Mouse (Mus musculus) adrenal gland, adult 8-10 months (tissue): ENCODE data around the gene Rcor1. TPM values are rescaled to one million over a fixed set of nuclear protein-coding genes. Genes with fewer than 3 reads are reported as not detected.

Source experiments
- DNase-seq: peaks from one replicate; pipeline ENCODE4 v3.0.0; 2022
- total RNA-seq, 4 experiments: library from RNA; stranded (reverse); gene quantifications; 2 replicates each; pipeline ENCODE4 v1.2.4; 2022

Gene Rcor1
- total RNA-seq, 4 experiments from 2014 or later, result 46.1 to 60.4 (median 50.8) TPM

GRCm38 (mm10) chr12:111021577-111021976 lies 17.6 kb upstream of the Rcor1 start:
- no peak for DNase-seq

GRCm38 (mm10) chr12:111028176-111029167 lies 10.7 kb upstream of the Rcor1 start:
- DNase-seq, result no peak

GRCm38 (mm10) chr12:111029291-111029890 lies 9.8 kb upstream of the Rcor1 start:
- DNase-seq, result no peak

- DNase-seq, result no peak
Measured at GRCm38 (mm10) chr12:111032839-111033238, 6.3 kb upstream of the Rcor1 start.

DNA sequence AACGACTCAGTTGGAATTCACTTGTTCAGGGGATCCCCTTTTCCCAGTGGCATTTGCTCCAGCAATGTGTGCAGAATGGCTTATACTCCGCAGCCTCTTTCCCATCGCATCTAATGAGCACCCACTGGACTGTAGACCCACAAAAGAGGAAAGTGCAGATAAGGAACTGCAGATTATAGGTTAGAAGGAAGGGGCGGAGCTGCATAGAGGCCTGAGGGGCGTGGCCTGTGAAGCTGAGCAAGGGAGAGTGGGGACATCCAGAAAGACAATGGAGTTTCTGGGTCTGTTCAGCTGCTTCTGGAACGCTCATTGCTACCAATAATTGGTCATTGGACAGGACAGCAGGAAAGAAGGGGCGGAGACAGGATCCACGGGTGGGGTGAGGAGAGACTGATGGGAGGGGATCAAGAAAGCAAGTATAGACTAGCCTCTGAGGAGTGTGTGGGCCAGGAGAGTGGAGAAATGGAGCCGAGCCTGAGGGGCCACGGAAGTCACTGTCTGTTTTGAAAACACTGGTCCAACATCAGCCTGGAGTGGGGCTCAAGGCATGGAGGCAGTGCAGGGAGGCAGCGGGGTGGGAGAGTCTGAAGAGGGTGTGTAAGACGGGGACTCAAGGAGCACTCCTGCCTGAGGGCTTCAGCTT lies 3.8 kb upstream of the Rcor1 start:
- no peak for DNase-seq

DNA sequence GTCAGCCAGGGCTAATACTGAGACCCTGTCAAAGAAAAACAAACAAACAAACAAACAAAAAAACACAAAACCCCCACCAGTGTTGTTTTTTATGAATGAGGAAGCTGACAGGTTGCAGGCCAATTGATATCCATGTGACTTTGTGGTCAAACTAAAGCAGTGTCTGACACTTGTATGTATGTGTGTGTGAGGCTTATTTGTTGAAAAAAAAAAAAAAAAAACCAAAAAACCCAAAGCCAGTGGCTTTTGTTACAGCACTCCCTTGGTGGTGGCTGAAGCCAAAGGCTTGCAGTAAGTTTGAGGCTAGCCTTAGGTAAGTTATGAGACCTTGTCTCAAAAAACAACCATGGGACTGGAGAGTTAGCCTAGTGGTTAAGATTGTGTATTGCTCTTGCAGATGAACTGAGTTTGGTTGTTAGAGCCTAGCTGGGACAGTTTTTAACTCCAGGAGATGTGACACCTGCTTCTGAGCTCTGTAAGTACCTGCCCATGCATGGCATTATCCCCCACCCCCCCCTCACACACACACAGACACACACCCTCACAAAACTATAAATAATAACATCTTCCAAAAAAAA lies 2.9 kb upstream of the Rcor1 start:
- no peak for DNase-seq

DNA sequence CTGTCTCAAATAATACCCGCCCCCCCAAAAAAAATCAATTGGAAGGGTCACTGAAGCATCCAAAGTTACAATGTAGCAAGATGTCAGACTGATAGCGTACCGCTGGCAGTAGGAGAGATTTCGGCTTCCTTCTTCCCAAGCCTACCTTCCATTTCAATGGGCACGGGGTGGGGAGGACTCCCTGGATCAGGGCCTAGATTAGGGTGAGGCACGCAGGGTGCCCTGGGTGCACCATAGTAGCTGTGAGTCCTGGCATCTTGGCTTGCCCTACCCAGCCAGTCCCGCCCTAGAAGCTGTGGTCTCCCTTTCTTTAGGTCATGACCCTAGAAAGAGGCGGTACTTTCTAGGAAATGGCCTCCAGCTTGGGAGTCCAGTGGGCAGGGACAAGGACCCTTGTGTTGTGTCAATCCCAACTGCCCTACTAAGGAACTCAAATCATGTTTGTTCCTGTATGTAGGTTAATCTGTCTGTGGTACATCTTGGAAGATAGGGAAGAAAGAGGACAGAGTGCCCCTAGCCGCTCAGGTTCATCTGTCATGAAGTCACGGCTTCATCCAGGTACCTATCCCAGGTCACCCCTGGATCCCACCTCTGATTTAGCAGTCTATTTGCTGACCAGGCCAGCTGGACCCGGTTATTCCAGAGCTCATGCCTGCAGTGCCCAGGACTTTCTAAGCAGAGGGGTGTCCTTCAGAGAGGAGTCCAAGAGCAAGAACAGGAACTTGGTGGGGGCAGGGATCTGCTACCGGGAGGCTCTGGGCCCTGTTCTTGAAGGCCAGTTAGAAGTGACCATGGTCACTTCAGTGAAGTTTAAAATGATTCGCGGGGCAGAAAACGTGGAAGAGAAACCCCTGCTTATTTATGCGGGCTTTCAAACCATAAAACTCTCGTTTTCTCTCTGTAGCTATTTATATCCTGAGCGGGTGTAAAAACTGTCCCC lies 1.6 kb upstream of the Rcor1 start:
- peak; percentile 53 for DNase-seq

GRCm38 (mm10) chr12:111038231-111038975 lies 748 bp upstream of the Rcor1 start:
- peak; percentile 64 for DNase-seq

DNA sequence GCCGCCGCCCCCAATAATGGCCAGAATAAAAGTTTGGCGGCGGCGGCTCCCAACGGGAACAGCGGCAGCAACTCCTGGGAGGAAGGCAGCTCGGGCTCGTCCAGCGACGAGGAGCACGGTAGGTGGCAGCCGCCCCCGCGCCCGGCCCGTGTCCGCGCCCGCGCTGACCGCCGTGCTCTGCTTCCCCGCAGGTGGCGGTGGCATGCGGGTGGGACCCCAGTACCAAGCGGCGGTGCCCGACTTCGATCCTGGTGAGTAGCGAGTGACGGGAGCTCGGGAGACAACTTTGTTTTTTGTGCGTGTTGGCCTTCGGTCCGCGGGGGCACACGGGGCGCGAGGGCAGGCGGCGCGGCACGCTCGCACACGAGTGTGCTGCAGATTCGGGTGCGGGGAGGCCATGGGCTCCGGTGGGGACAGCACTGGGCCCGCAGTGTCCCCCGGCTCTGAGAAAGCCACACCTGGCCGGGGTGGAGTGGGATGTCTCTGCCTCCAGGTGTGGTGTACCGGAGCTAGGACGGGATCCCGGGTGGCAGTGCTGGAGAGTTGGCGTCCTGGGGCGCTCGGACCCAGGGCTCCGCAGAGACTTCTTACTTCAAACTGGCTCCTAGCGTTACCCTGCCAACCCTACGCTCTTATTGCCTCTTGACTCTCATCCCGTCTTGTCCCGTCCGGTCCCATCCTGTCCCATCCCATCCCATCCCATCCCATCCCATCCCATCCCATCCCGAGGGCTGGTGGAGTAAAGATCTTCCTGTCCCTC lies 800 bp downstream of the Rcor1 start:
- peak; percentile 36 for DNase-seq

DNA sequence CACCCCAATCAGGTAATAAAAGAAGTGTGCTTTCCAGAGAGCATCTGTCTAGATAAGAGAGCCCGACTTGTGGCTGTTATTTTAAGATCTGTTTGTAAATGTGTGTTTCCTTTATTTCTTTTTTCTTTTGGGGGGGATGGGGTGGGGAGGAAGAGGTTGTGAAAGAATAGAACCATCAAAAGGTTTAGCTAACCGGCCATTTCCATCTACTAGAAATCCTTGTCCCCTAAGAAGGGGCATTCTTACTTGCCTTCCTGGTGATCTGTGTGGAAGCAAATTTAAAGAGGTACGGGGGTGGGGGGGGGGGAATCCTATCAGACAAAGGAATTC lies 1.3 kb downstream of the Rcor1 start:
- DNase-seq, result no peak

- DNase-seq, result no peak
Measured at GRCm38 (mm10) chr12:111041196-111041595, 2.0 kb downstream of the Rcor1 start.

DNA sequence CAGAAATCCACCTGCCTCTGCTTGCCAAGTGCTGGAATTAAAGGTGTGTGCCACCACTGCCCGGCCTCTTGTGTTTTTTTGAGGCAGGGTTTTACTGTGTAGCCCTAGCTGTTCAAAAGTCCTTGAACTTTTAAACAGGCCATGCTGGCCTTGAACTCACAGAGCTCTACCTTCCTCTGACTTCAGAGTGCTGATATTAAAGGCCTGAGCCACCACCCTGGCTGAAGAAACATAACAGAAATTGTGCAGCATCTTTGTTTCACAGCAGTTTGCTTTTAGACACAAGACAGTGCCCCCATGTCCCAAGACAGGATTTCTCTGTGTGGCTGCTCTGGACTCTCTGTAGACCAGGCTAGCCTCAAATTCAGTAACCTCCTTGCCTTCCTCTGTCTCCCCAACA lies 3.2 kb downstream of the Rcor1 start:
- no peak for DNase-seq

GRCm38 (mm10) chr12:111044880-111045279 lies 5.7 kb downstream of the Rcor1 start:
- no peak for DNase-seq

GRCm38 (mm10) chr12:111046866-111047265 lies 7.7 kb downstream of the Rcor1 start:
- no peak for DNase-seq

DNA sequence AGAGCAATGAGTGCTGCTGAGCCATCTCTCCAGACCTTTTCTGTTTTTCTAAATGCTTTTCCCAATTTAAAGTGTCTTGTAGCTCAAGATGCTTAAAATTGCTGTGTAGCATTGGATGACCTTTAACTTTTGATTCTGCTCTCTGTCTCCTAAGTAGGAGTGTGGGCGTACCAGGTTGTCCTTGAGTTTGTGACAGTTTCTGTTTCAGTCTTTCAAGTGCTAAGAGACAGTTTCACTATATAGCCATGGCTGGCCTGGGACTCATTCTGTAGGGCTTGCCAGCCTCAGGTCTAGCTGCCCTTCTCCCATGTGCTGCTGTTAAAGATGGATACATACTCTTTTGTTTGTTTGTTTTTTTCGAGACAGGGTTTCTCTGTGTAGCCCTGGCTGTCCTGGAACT lies 9.1 kb downstream of the Rcor1 start:
- no peak for DNase-seq

DNA sequence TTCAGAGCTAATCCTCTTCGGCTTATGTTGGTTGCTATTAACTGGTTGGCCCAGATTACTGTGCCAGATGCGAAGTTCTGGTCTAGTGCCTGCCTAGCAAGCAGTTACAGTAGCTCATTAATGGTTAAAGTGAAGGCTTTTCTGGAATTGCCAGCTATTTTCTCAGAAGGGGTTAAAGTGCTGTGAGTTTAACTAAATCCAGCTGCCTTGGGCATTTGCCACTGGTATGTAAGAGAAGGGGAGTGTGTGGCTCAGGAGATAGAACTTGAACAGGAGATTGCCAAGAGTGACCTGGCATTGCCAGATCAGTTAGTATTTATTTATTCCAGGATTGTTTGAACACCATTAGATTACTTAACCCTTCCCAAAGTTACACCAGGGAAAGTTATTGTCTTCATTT lies 11.1 kb downstream of the Rcor1 start:
- DNase-seq, result no peak

DNA sequence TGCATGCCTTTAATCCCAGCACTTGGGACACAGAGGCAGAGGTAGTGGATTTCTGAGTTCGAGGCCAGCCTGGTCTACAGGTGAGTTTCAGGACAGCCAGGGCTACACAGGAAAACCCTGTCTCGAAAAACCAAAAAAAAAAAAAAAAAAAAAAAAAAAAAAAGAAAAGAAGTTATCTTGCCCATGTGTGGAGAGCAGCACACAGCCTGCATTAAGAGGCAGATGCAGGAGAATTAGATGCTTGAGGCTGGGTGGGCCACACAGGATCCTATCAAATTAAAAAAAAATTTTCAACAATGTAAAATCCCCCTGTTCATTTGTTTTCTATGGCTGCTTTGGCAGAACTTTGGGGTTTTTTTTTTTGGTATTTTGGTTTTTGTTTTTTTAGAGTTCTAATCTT lies 24.2 kb downstream of the Rcor1 start:
- DNase-seq, result no peak

- no peak for DNase-seq
Measured at GRCm38 (mm10) chr12:111064220-111064619, 25.1 kb downstream of the Rcor1 start.

DNA sequence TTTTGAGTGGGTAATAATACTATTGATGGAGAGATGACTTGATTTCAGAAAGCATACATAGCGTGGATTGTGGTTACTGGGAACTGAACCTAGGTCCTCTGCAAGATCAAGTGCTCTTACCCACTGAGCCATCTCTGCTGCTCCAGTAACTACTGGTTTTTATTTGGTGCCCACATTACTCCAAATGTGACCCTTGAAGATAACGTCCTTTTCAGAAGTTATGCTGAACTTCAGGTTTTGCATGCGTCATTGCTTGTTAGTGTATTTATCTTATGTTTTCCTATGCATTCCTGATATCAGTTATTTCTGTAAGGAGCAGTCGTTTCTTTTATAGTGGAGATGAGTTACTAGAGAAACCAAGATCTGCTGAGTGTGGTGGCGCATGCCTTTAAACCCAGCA lies 26.2 kb downstream of the Rcor1 start:
- no peak for DNase-seq

DNA sequence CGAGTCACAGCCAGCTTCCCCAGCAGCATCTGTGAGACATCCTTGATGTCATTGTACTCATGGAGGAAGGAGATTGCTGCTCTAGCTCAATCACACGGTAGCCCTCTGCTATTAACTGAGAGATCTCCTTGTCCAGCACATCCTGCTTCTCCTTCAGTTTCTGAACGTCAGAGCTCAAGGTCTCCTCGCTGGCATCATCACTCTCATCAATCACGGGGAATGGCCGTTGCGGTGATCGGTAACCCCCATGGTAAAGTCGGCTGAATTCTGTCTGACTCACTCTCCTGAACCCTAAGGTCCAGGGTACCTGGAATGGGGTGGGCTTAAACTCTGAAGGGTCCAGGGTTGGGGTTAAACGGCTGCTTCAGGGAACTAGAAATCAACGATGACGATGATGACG lies 28.7 kb downstream of the Rcor1 start:
- peak; percentile 65 for DNase-seq
